Mouse (Mus musculus) myocyte (in vitro differentiated cells): ENCODE data around the gene Bcl2l11.

Source experiments
- E2F4 ChIP-seq: IDR thresholded peaks from one replicate; pipeline ENCODE4 v1.6.1; 2011; ENCODE audit warnings: mild to moderate bottlenecking, control low read depth, moderate library complexity; ENCODE audit not compliant: insufficient read depth
- MYOD1 ChIP-seq, 3 experiments: IDR thresholded peaks; one replicate each; pipeline ENCODE4 v1.6.1; 2011; ENCODE audit warnings: control low read depth in 2 of 3, low read depth in 2 of 3, mild to moderate bottlenecking in 2 of 3, moderate library complexity in 1 of 3; ENCODE audit not compliant: insufficient read length in 2 of 3, control insufficient read depth in 1 of 3

- no peak for TF ChIP-seq E2F4
- no peak for TF ChIP-seq MYOD1 (IDR thresholded peaks at IDR 0.05; ENCODE audit: control insufficient read depth in 1 of 3, insufficient read length in 2 of 3, low read depth in 2 of 3)
These were observed 13.9 kb downstream of the Bcl2l11 start for GRCm38 (mm10) chr2:128139781-128140180.
